Mouse (Mus musculus) midbrain, embryonic 15.5 days (tissue): ENCODE measurements around the gene Slfn2. TPM values are rescaled to one million over a fixed set of nuclear protein-coding genes. Genes with fewer than 3 reads are reported as not detected.

Source experiments
- ATAC-seq: fragments of 200-750 bp; cut with Nextera tagmentation; replicated peaks from 2 replicates; pipeline ENCODE4 v1.8.0; 2017; ENCODE audit warnings: moderate TSS enrichment
- H3K27ac ChIP-seq: fragments of 300-500 bp; sonication (generic); 2 replicates; pipeline ENCODE4 v1.5.1; 2015; ENCODE audit warnings: mild to moderate bottlenecking, inconsistent platforms
- H3K27me3 ChIP-seq: fragments of 300-500 bp; sonication (generic); replicated peaks from 2 replicates; pipeline ENCODE4 v1.6.1; 2015; ENCODE audit warnings: inconsistent platforms
- H3K36me3 ChIP-seq: fragments of 300-500 bp; sonication (generic); replicated peaks from 2 replicates; pipeline ENCODE4 v1.6.1; 2015; ENCODE audit warnings: inconsistent platforms
- H3K4me1 ChIP-seq: fragments of 300-500 bp; sonication (generic); 2 replicates; pipeline ENCODE4 v1.6.1; 2015; ENCODE audit warnings: inconsistent platforms
- H3K4me2 ChIP-seq: fragments of 300-500 bp; sonication (generic); 2 replicates; pipeline ENCODE4 v1.6.1; 2015; ENCODE audit warnings: inconsistent platforms, mild to moderate bottlenecking, moderate library complexity
- H3K4me3 ChIP-seq: fragments of 300-500 bp; sonication (generic); 2 replicates; pipeline ENCODE4 v1.5.1; 2015; ENCODE audit warnings: mild to moderate bottlenecking, inconsistent platforms
- H3K9ac ChIP-seq: fragments of 300-500 bp; sonication (generic); 2 replicates; pipeline ENCODE4 v1.6.1; 2015; ENCODE audit warnings: mild to moderate bottlenecking, inconsistent platforms
- H3K9me3 ChIP-seq: fragments of 300-500 bp; sonication (generic); 2 replicates; pipeline ENCODE4 v1.6.1; 2016; ENCODE audit warnings: inconsistent platforms
- WGBS: fragments of 180-500 bp; shearing (Covaris S2); methylation state at CpG from one replicate; pipeline ENCODE4 v1.1.7; 2015; ENCODE audit warnings: mixed read lengths; 5-methylcytosine and 5-hydroxymethylcytosine counted together
- microRNA-seq: library from miRNA; unstranded; fragments of <30 nt; microRNA quantifications from one replicate; pipeline ENCODE4, GENCODE M21; 2016
- polyA plus RNA-seq: library from polyadenylated mRNA; unstranded; fragments of >200 nt; fragmentation: Nextera tagmentation; extraction: Ambion mirVana; gene quantifications from 2 replicates; pipeline ENCODE4 v1.2.1, GENCODE M21; 2015

Gene Slfn2
- polyA plus RNA-seq, 1 experiment from 2014 or later: 1.6 TPM

DNA sequence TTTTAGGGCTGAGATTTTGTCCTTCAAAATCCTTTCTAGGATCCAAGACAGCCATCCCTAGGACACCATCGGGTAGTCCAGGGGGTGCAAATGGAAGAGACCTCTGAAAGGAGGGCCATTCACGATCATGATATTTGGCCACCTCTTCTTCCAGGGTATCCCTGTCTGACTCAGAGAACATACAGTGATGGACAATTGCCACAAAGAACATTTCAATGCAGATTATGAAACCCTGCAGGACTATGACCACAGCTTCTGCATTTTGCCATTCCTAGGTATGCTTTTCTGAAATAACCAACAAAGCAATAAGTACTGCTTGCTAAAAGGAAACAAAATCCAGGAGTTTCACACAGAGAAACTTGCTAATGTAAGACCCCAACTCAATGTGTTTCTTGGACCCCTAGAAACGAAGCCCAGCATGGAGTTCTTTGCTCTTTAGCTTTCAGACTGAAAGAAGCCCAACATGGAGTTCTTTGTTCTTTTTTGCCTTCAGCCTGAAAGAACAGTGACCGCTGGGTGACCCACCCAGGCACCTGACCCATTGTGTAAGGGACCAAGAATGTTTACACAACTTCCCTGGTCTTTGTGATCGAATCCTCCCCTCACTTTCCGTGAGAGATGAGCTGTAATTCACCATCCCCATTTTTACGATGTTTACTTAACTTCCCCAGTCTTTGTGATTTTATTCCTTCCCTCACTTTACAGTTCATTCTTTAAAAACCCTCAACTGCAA lies 18.0 kb downstream of the Slfn2 start:
- H3K36me3 ChIP-seq: no peaks in the 10 kb centered on the region
- H3K27ac ChIP-seq: no peak overlapping the region
- H3K4me1 ChIP-seq: no peaks in the 10 kb centered on the region
- H3K9me3 ChIP-seq: no peaks in the 10 kb centered on the region
- no peak overlapping the region for H3K4me3 ChIP-seq
- no peaks in the 10 kb centered on the region for H3K27me3 ChIP-seq
- H3K9ac ChIP-seq: no peak overlapping the region
- WGBS: 62% methylated on average over 7 of the region's 7 CpGs
- no peak for ATAC-seq
- no peak overlapping the region for H3K4me2 ChIP-seq

- Histone ChIP-seq H3K9ac (no peak overlapping the region), H3K36me3 (no peaks in the 10 kb centered on the region), H3K4me2 (no peak overlapping the region), H3K4me1 (no peaks in the 10 kb centered on the region), H3K4me3 (no peak overlapping the region), H3K9me3 (no peaks in the 10 kb centered on the region), H3K27ac (no peak overlapping the region), H3K27me3 (no peaks in the 10 kb centered on the region)
- 85% methylated on average over 2 of the region's 2 CpGs for WGBS
- no peak for ATAC-seq
Measured at GRCm38 (mm10) chr11:83084161-83084560, 19.2 kb downstream of the Slfn2 start.

- Histone ChIP-seq H3K4me1 (no peaks in the 10 kb centered on the region), H3K36me3 (no peaks in the 10 kb centered on the region), H3K27me3 (no peaks in the 10 kb centered on the region), H3K4me2 (no peak overlapping the region), H3K9ac (no peak overlapping the region), H3K27ac (no peak overlapping the region), H3K9me3 (no peaks in the 10 kb centered on the region), H3K4me3 (no peak overlapping the region)
- ATAC-seq: no peak
- WGBS: 93% methylated on average over 10 of the region's 10 CpGs
Measured at GRCm38 (mm10) chr11:83084761-83085160, 19.8 kb downstream of the Slfn2 start.

GRCm38 (mm10) chr11:83115138-83115537 lies 50.2 kb downstream of the Slfn2 start:
- no peaks in the 10 kb centered on the region for H3K4me1 ChIP-seq
- H3K9me3 ChIP-seq: no peaks in the 10 kb centered on the region
- no peak overlapping the region for H3K27ac ChIP-seq
- no peaks in the 10 kb centered on the region for H3K27me3 ChIP-seq
- 29% methylated on average over 2 of the region's 2 CpGs for WGBS
- no peak for ATAC-seq
- H3K4me3 ChIP-seq: no peak overlapping the region
- H3K9ac ChIP-seq: no peak overlapping the region
- H3K36me3 ChIP-seq: no peaks in the 10 kb centered on the region
- H3K4me2 ChIP-seq: no peak overlapping the region

- no peaks in the 10 kb centered on the region for H3K9me3 ChIP-seq
- no peak within 1 kb of the TSS for H3K9ac ChIP-seq
- ATAC-seq: no peak
- no peak within 1 kb of the TSS for H3K4me2 ChIP-seq
- H3K4me1 ChIP-seq: no peaks in the 10 kb centered on the region
- no peak within 1 kb of the TSS for H3K27ac ChIP-seq
- no peak within 1 kb of the TSS for H3K4me3 ChIP-seq
- no peaks in the 10 kb centered on the region for H3K36me3 ChIP-seq
- H3K27me3 ChIP-seq: no peaks in the 10 kb centered on the region
- 88% methylated on average over 13 of the region's 13 CpGs for WGBS
Measured at GRCm38 (mm10) chr11:83116597-83117227, 51.8 kb downstream of the Slfn2 start, which contains the start of gene Slfn1. Gene Slfn1, plus strand, starts transcription at chr11:83116849.

GRCm38 (mm10) chr11:83118056-83118455 lies 53.1 kb downstream of the Slfn2 start:
- H3K9me3 ChIP-seq: no peaks in the 10 kb centered on the region
- ATAC-seq: no peak
- H3K27ac ChIP-seq: no peak overlapping the region
- H3K4me1 ChIP-seq: no peaks in the 10 kb centered on the region
- H3K27me3 ChIP-seq: no peaks in the 10 kb centered on the region
- H3K4me2 ChIP-seq: no peak overlapping the region
- WGBS: 55% methylated on average over 3 of the region's 3 CpGs
- H3K36me3 ChIP-seq: no peaks in the 10 kb centered on the region
- H3K9ac ChIP-seq: no peak overlapping the region
- H3K4me3 ChIP-seq: no peak overlapping the region

Small RNA genes within 50 kb of the gene (microRNA-seq; reads per million reads assigned to microRNA genes)
- not detected for gene Gm27598

Other genes with a start within 250 kb of the Slfn2 start
- gene Rffl, start 193.9 kb upstream of the Slfn2 start, polyA plus RNA-seq: 4.1 and 4.6 TPM in 2 replicates
- 12.1 and 13.9 TPM in 2 replicates for gene Rad51d, start 174.5 kb upstream of the Slfn2 start, polyA plus RNA-seq
- gene Fndc8, start 173.0 kb upstream of the Slfn2 start, polyA plus RNA-seq: 0.78 and 1.2 TPM in 2 replicates
- gene Nle1, start 156.7 kb upstream of the Slfn2 start, polyA plus RNA-seq: 33.8 and 36.8 TPM in 2 replicates
- gene Unc45b, start 154.6 kb upstream of the Slfn2 start, polyA plus RNA-seq: 1.3 and 2.0 TPM in 2 replicates
- gene Slfn5, start 113.8 kb upstream of the Slfn2 start, polyA plus RNA-seq: 1.4 and 1.8 TPM in 2 replicates
- gene Slfn9, start 73.3 kb upstream of the Slfn2 start, polyA plus RNA-seq: 1.9 and 2.2 TPM in 2 replicates
- 0.26 and 0.27 TPM in 2 replicates for gene Slfn8, start 44.3 kb upstream of the Slfn2 start, polyA plus RNA-seq
- gene Slfn1, start 51.7 kb downstream of the Slfn2 start, polyA plus RNA-seq: 0.09 and 0.15 TPM in 2 replicates
- gene Slfn4, start 110.1 kb downstream of the Slfn2 start, polyA plus RNA-seq: 0.18 TPM in 2 replicates
- gene Slfn3, start 126.2 kb downstream of the Slfn2 start, polyA plus RNA-seq: 0.08 and 0.11 TPM in 2 replicates
- 0.08 TPM in 1 of 2 replicates, not detected in the other for gene Slfn14, start 221.6 kb downstream of the Slfn2 start, polyA plus RNA-seq
- gene Ap2b1, start 233.9 kb downstream of the Slfn2 start, polyA plus RNA-seq: 118 and 127 TPM in 2 replicates
- gene Pex12, start 237.5 kb downstream of the Slfn2 start, polyA plus RNA-seq: 18.4 and 18.6 TPM in 2 replicates